Mouse (Mus musculus): ENCODE data around the gene Srsf5.
"Not testable (repeated sequence)": the region's sequence is repeated elsewhere in the genome, so short reads cannot be mapped to it uniquely, and the experiment has no call there.

Gene Srsf5

GRCm38 (mm10) chr12:80945334-80945995 is at the start of gene Srsf5:
Gene Srsf5 (plus strand): TSS chr12:80945504.
- peak; percentile 95 to 99 for DNase-seq (ENCODE audit: low spot score in 2 of 2)

- no peak for DNase-seq (ENCODE audit: low spot score in 2 of 2)
These were observed 35.7 kb upstream of the Srsf5 start for GRCm38 (mm10) chr12:80909631-80910030.

DNA sequence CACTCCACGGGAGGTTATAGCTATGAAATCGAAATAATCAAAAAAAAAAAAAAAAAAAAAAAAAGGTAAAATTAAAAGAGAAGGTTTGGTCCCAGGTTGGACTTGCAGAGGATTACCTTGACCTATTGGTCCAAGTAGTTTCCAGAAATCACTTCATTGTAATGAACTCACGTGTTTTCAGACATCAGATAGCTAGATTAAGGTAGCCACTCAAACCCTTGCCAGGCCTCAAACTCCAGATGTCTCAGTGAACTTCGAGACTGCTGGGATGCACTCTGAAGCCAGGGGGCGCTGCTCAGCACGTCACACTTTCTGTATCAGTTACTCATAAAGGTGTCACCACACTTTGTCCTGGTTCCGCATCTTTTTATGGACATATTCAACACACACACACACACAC is 27.5 kb upstream of the Srsf5 start:
- DNase-seq (ENCODE audit: low spot score in 2 of 2): peak; percentile 24 to 47

DNA sequence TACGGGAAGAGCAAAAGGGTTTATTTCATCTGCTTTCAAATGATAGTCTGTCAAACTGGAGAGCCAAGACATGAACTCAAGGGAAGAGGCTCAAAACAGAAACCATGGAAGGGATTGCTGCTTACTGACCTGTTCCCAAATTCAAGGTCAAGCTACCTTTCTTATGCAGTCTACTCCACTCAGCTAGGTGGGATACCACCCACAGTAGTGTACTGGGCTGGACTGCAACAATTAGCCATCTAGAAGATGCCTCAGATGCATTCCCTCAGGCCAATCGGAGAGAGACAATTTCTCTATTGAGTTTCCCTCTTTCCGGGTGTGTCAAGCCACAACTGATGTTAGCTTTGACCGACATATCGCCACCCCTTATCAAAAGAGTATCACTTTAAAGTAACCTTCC is 24.0 kb upstream of the Srsf5 start:
- DNase-seq (ENCODE audit: low spot score in 2 of 2): no peak

GRCm38 (mm10) chr12:80922869-80923268 is 22.4 kb upstream of the Srsf5 start:
- no peak for DNase-seq (ENCODE audit: low spot score in 2 of 2)

GRCm38 (mm10) chr12:80923602-80924001 is 21.7 kb upstream of the Srsf5 start:
- no peak for DNase-seq (ENCODE audit: low spot score in 2 of 2)

GRCm38 (mm10) chr12:80924205-80924604 is 21.1 kb upstream of the Srsf5 start:
- no peak for DNase-seq (ENCODE audit: low spot score in 2 of 2)

DNA sequence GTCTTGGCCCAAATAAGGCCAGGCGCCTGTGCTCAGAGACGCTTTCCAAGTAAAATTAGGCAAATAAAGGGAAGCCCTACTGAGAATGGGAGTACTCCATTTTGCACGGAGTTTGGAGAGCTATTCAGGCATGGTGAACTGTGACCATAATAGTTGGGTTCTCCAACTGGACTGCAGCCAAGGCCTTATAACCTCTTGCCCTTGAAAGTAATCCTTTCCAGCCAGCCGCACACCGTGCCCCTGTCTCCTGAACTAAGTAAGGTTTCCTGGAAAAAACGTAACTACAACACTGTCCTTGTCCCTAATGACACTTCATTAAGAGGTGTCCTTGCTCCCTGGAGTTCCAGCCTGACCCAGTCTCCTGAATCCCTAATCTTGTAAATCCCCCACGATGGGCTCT is 19.4 kb upstream of the Srsf5 start:
- no peak for DNase-seq (ENCODE audit: low spot score in 2 of 2)

DNA sequence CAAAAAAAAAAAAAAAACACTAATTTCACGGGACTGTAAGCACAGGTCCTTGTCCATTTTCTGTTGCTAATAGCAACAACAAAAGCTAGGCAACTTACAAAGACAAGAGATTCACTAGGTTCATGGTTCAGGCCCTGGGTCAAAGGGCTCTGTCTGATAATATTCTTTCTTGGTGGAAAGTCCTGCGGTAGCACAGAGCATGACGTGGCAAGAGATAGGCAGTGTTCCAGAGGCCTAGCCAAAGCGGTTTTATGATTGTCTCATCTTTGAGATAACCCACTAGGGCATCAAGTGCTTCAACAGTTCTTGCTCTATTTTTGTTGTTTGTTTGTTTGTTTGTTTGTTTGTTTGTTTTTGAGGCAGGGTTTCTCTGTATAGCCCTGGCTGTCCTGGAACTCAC is 18.8 kb upstream of the Srsf5 start:
- no peak for DNase-seq (ENCODE audit: low spot score in 2 of 2)

DNA sequence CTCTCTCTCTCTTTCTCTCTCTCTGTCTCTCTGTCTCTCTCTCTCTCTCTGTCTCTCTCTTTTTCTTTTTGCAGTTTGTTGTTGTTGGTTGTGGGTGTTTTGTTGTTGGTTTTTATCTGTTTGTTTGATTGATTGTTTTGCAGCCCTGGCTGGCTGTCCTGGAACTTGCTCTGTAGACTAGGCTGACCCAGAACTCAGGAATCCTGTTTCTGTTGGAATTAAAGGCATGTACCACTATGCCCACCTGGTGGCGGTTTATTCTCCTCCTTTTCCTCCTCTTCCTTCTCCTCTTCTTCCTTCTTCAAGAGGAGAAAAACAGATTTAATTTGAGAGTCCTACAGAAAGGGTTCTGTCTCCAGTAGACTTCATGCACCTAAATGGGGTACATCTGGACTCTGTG is 17.8 kb upstream of the Srsf5 start:
- DNase-seq (ENCODE audit: low spot score in 2 of 2): no peak

- no peak for DNase-seq (ENCODE audit: low spot score in 2 of 2)
These were observed 16.4 kb upstream of the Srsf5 start for GRCm38 (mm10) chr12:80928881-80929280.

DNA sequence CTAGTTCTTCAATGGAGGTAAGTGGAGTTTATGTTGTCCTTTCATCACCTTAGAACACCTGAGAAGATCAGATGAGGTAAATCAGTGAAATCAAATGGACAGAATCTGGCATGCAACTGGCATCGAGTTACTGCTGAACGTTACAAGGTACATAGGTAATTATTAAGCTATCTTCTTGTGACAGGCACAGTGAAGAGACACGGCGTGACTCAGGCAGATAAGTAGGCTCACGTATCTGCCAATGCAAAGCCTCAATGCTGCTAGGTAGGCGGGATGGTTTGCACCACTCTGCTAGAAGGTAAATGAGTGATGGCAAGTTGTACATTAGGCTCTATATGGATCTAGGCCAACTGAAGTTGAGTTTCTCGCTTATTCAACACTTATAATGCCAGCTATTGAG is 15.2 kb upstream of the Srsf5 start:
- DNase-seq (ENCODE audit: low spot score in 2 of 2): no peak

- no peak for DNase-seq (ENCODE audit: low spot score in 2 of 2)
These were observed 13.7 kb upstream of the Srsf5 start for GRCm38 (mm10) chr12:80931402-80932140.

DNA sequence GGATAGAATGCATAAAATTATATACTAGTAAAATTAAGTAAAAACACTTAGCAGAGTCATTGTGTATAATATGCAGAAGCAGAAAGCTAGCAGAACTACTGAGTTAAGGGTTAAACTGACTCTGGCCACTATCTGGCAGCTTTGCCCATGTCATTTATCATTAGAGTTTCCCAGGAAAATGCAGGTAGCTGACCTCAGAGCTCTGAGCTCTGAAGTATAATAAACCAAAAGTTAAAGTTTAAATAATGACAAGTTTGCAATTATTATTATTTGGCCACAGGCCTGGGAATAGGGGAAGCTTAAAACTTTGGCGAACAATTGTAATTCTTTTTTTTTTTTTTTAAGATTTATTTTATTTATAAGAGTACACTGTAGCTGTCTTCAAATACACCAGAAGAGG is 12.4 kb upstream of the Srsf5 start:
- no peak for DNase-seq (ENCODE audit: low spot score in 2 of 2)

- DNase-seq (ENCODE audit: low spot score in 2 of 2): no peak
These were observed 8.6 kb upstream of the Srsf5 start for GRCm38 (mm10) chr12:80936751-80937150.

DNA sequence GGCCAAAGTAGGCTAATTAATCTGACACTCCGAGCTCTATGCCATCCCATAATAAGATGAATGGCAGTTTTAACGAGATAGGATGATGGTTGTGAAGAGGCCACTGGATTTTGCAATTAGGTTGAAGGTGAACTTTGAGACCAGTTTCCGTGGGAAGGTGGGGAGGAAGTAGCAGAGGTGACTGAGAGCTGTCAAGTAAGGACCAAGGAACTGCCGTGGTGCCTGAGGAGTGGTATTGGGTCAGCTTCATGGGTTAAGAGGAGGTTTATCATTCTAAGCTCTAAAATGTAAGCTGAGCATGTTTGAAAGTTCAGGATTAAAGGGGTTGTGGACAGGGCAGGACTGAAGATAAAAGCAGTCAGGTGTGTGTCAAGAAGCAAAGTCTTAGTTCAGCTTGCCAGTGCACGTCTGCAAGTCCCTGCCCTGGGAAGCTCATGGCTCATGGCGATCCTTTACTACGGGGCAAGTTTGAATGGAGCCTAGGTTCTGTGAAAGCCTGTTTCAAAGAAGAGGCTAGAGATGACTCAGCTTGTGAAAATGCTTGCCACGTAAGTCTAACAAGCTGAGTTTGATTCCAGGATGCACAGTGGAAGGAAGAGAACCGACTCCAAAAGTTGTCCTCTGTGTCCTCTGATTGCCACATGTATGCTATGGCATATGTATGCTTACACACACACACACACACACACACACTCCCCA is 7.8 kb upstream of the Srsf5 start:
- no peak for DNase-seq (ENCODE audit: low spot score in 2 of 2)

GRCm38 (mm10) chr12:80938642-80939041 is 6.7 kb upstream of the Srsf5 start:
- peak; percentile 32 to 50 for DNase-seq (ENCODE audit: low spot score in 2 of 2)

DNA sequence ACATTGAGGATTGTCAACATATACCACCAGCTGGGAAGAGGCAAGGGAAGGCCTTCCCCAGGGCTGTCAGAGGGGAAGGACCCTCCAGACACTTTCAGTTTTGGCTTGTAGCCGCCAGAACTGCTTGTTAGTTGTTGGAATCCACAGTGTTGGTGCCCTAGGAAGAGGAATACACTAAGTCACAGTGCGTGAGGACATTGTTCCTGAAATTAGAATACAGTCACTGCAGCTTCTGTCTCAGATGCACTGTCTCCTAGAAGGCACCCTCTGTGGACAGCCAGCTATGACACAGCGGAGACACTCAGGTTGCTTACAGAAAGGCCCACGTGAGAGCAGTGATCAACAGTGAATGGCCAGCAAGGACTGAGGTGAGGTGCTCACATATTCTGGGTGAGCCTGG is 6.1 kb upstream of the Srsf5 start:
- DNase-seq (ENCODE audit: low spot score in 2 of 2): no peak

GRCm38 (mm10) chr12:80941886-80942285 is 3.4 kb upstream of the Srsf5 start:
- no peak for DNase-seq (ENCODE audit: low spot score in 2 of 2)

GRCm38 (mm10) chr12:80943395-80943794 is 1.9 kb upstream of the Srsf5 start:
- DNase-seq (ENCODE audit: low spot score in 2 of 2): no peak

GRCm38 (mm10) chr12:80944204-80944603 is 1.1 kb upstream of the Srsf5 start:
- no peak for DNase-seq (ENCODE audit: low spot score in 2 of 2)

GRCm38 (mm10) chr12:80944963-80945333 is 356 bp upstream of the Srsf5 start:
- DNase-seq (ENCODE audit: low spot score in 2 of 2): not testable (repeated sequence)

DNA sequence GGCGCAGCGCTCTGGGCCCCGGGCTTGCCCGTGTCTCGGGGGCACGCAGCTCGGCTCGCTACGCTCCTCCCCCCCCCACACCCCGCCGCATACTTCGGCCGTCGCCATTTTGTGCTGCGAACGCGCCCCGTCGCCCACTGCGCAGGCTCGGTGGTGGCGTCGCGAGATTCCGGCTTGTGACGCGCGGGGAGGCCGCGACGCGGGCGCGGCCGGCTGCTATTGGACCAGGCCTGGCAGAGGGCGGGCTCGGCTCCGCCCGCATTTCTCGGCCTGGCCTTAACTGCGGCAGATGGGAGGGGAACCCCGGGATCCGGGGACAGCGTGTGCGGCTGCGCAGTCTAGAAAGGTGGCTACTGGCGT is 672 bp downstream of the Srsf5 start:
- DNase-seq (ENCODE audit: low spot score in 2 of 2): peak; percentile 92 to 96
